Comparison of ENCODE assay signal across 12 mouse cellular contexts in genomic region chr1:131447333-131447732, GRCm38 (mm10).
DNase-seq lines count a peak whose midpoint lies in the region; ATAC-seq and TF ChIP-seq lines count a peak whose summit lies in the region.
"Had no signal": no experiment of that assay in that cellular context is flagged by ENCODE, and none has a peak within 500 bp of the region (broad histone marks: within the 10 kb centered on the region; RNA-seq: fewer than 3 reads in every experiment).

No protein-coding gene starts in this region.

- no peak overlapping the region for H3K27ac ChIP-seq in heart, embryonic 12.5 days (ENCODE audit: poor library complexity, severe bottlenecking)
- H3K27ac ChIP-seq in MEL (ENCODE audit: control insufficient read depth, low read depth, low read length) (no peak overlapping the region), macrophage (peak overlapping the region; percentile 85)
- H3K27ac ChIP-seq in hindbrain, embryonic 11.5 days (ENCODE audit: low read depth, low read length) = no peak overlapping the region
- H3K27ac ChIP-seq: heart, adult 2 months; midbrain, embryonic 15.5 days; neural tube, embryonic 12.5 days had no signal

- H3K36me3 ChIP-seq in heart, embryonic 12.5 days = no peaks in the 10 kb centered on the region
- H3K36me3 ChIP-seq in MEL (ENCODE audit: control insufficient read depth in 1 of 2, insufficient read depth in 2 of 2, low read length in 2 of 2) = peaks cover 0 to 23% of the 10 kb centered on the region in 2 experiments; a peak in 3 of 4 replicates
- H3K36me3 ChIP-seq in macrophage (ENCODE audit: inconsistent target) = no peaks in the 10 kb centered on the region
- no peaks in the 10 kb centered on the region for H3K36me3 ChIP-seq in hindbrain, embryonic 11.5 days (ENCODE audit: control insufficient read depth, insufficient read depth, low read length)
- H3K36me3 ChIP-seq: midbrain, embryonic 15.5 days; neural tube, embryonic 12.5 days had no signal

- TF ChIP-seq RAD21 in MEL (IDR thresholded peaks at IDR 0.05; ENCODE audit: low read depth, low read length) = no peak

- ATAC-seq in heart, embryonic 12.5 days (ENCODE audit: insufficient number of reproducible peaks, low FRiP score) = peak; percentile 81
- peak; percentile 98 for ATAC-seq in erythroid progenitor cell, adult 5-6 weeks (replicated peaks; ENCODE audit: low FRiP score, poor library complexity, severe bottlenecking)
- ATAC-seq in hindbrain, embryonic 11.5 days (ENCODE audit: low FRiP score) = no peak
- ATAC-seq: midbrain, embryonic 15.5 days had no signal

- no peak overlapping the region for H3K4me3 ChIP-seq in heart, embryonic 12.5 days
- no peak overlapping the region for H3K4me3 ChIP-seq in MEL (ENCODE audit: control insufficient read depth in 1 of 2, insufficient read depth in 1 of 2, low read depth in 2 of 2, low read length in 2 of 2)
- H3K4me3 ChIP-seq in macrophage (ENCODE audit: inconsistent target) = no peak overlapping the region
- no peak overlapping the region for H3K4me3 ChIP-seq in hindbrain, embryonic 11.5 days (ENCODE audit: low read depth, low read length)
- H3K4me3 ChIP-seq: heart, adult 2 months; midbrain, embryonic 15.5 days; neural tube, embryonic 12.5 days had no signal

- no peaks in the 10 kb centered on the region for H3K27me3 ChIP-seq in heart, embryonic 12.5 days (replicated peaks)
- H3K27me3 ChIP-seq in MEL (ENCODE audit: control insufficient read depth in 1 of 2, insufficient read depth in 2 of 2, low read length in 2 of 2) = no peaks in the 10 kb centered on the region
- no peaks in the 10 kb centered on the region for H3K27me3 ChIP-seq in hindbrain, embryonic 11.5 days (ENCODE audit: control insufficient read depth, insufficient read depth, low read length)
- H3K27me3 ChIP-seq: midbrain, embryonic 15.5 days; neural tube, embryonic 12.5 days had no signal

- intact Hi-C loops in heart, postnatal 10 days (cut with DNase I) = no loop called here

- H3K79me2 ChIP-seq in MEL (ENCODE audit: control insufficient read depth, insufficient read depth, low read length, poor library complexity) (peaks cover 11% of the 10 kb centered on the region), macrophage (ENCODE audit: inconsistent target) (peaks cover 97% of the 10 kb centered on the region)

- no peak overlapping the region for H3K9ac ChIP-seq in heart, embryonic 12.5 days
- H3K9ac ChIP-seq in MEL (ENCODE audit: control insufficient read depth, low read depth, low read length, poor library complexity, severe bottlenecking) = no peak overlapping the region
- no peak overlapping the region for H3K9ac ChIP-seq in hindbrain, embryonic 11.5 days (ENCODE audit: low read depth, low read length)
- H3K9ac ChIP-seq: midbrain, embryonic 15.5 days; neural tube, embryonic 12.5 days had no signal

- TF ChIP-seq EP300 in MEL (IDR thresholded peaks at IDR 0.05; ENCODE audit: low read depth in 1 of 2, low read length in 2 of 2) = peak; percentile 62 to 75

- no peak for DNase-seq in heart, postnatal 10 days
- DNase-seq in MEL (ENCODE audit: low read depth, low spot score) = peak; percentile 61
- no peak for DNase-seq in hindbrain, embryonic 11.5 days (ENCODE audit: low spot score)
- DNase-seq in cerebellum, adult 9-11 months = no peak
- DNase-seq in layer of hippocampus, postnatal 25 days (ENCODE audit: extremely low spot score in 1 of 2, low spot score in 1 of 2) = no peak
- DNase-seq: heart, adult 2 months; lung, postnatal 10 days had no signal

- H3K9me3 ChIP-seq in heart, embryonic 12.5 days (replicated peaks) = no peaks in the 10 kb centered on the region
- no peaks in the 10 kb centered on the region for H3K9me3 ChIP-seq in MEL (replicated peaks; ENCODE audit: insufficient read depth, low read length)
- no peaks in the 10 kb centered on the region for H3K9me3 ChIP-seq in hindbrain, embryonic 11.5 days (ENCODE audit: control insufficient read depth, low read length)
- H3K9me3 ChIP-seq: midbrain, embryonic 15.5 days; neural tube, embryonic 12.5 days had no signal

- no peak for TF ChIP-seq POLR2A in MEL (IDR thresholded peaks at IDR 0.05; ENCODE audit: control insufficient read depth in 1 of 2, insufficient read depth in 1 of 2, low read depth in 1 of 2, low read length in 2 of 2, poor library complexity in 1 of 2)

- WGBS in heart, embryonic 12.5 days = 58% methylated on average over 3 of the region's 3 CpGs
- WGBS in macrophage (ENCODE audit: missing documents) = 91% methylated on average over 3 of the region's 3 CpGs
- WGBS in hindbrain, embryonic 11.5 days = 92% methylated on average over 3 of the region's 3 CpGs

- TF ChIP-seq CTCF in MEL (IDR thresholded peaks at IDR 0.05 in 2 of 3, conservative IDR thresholded peaks at IDR 0.05 in 1 of 3; ENCODE audit: control insufficient read depth in 1 of 3, insufficient read depth in 1 of 3, low read depth in 2 of 3, low read length in 3 of 3, poor library complexity in 1 of 3, severe bottlenecking in 1 of 3) = no peak

- peaks cover 24% of the 10 kb centered on the region for H3K4me1 ChIP-seq in heart, embryonic 12.5 days (replicated peaks)
- peaks cover 9 to 12% of the 10 kb centered on the region in 2 experiments; a peak in 3 of 4 replicates for H3K4me1 ChIP-seq in MEL (ENCODE audit: control insufficient read depth in 1 of 2, insufficient read depth in 2 of 2, low read length in 2 of 2)
- no peaks in the 10 kb centered on the region for H3K4me1 ChIP-seq in hindbrain, embryonic 11.5 days (replicated peaks; ENCODE audit: control insufficient read depth, insufficient read depth, low read length)
- H3K4me1 ChIP-seq: neural tube, embryonic 12.5 days had no signal

- H3K4me2 ChIP-seq in heart, embryonic 12.5 days = peak overlapping the region; percentile 25; the same call in 1 of the 2 replicates
- H3K4me2 ChIP-seq in hindbrain, embryonic 11.5 days (replicated peaks; ENCODE audit: low read depth, low read length) = no peak overlapping the region
- H3K4me2 ChIP-seq: midbrain, embryonic 15.5 days; neural tube, embryonic 12.5 days had no signal

TF ChIP-seq in MEL, 35 proteins besides CTCF, POLR2A, EP300 and RAD21:
- TF ChIP-seq E2F4 (IDR thresholded peaks at IDR 0.05; ENCODE audit: borderline replicate concordance, low read depth, low read length) = no peak
- peak; percentile 71 for TF ChIP-seq TCF12 (IDR thresholded peaks at IDR 0.05; ENCODE audit: low read depth, low read length)
- TF ChIP-seq GATA1 (IDR thresholded peaks at IDR 0.05; ENCODE audit: low read depth, low read length) = peak; percentile 53; the same call in 1 of the 2 replicates
- TF ChIP-seq TAL1 (IDR thresholded peaks at IDR 0.05; ENCODE audit: low read length) = peak; percentile 57
- TF ChIP-seq ETS1 (IDR thresholded peaks at IDR 0.05; ENCODE audit: low read depth, low read length) = peak; percentile 39; the same call in 1 of the 2 replicates
- TF ChIP-seq RCOR1 (IDR thresholded peaks at IDR 0.05; ENCODE audit: low read depth, low read length) = peak; percentile 52; the same call in 1 of the 2 replicates
- no peak for TF ChIP-seq USF1 (IDR thresholded peaks at IDR 0.05; ENCODE audit: low read depth, low read length)
- no peak for TF ChIP-seq MAFK (IDR thresholded peaks at IDR 0.05; ENCODE audit: borderline replicate concordance, low read depth, low read length)
- 0 out of 2 replicates have a peak, but pooled peaks have one; percentile 14 for TF ChIP-seq SIN3A (IDR thresholded peaks at IDR 0.05; ENCODE audit: low read length)
- TF ChIP-seq JUND (IDR thresholded peaks at IDR 0.05; ENCODE audit: low read depth, low read length) = no peak
